Mouse (Mus musculus): ENCODE measurements around the gene Gm11541.
"Not testable (repeated sequence)": the region's sequence is repeated elsewhere in the genome, so short reads cannot be mapped to it uniquely, and the experiment has no call there.

GRCm38 (mm10) chr11:94692502-94692901 is 11.8 kb downstream of the Gm11541 start:
- not testable (repeated sequence) for TF ChIP-seq EP300 (optimal IDR thresholded peaks at IDR 0.05); CTCF (IDR thresholded peaks at IDR 0.05; ENCODE audit: low read depth)

All from stomach, postnatal 0 days (tissue).